Mouse (Mus musculus): ENCODE data around the gene Olfr1509. TPM values are rescaled to one million over a fixed set of nuclear protein-coding genes. Genes with fewer than 3 reads are reported as not detected.
"Not testable (repeated sequence)": the region's sequence is repeated elsewhere in the genome, so short reads cannot be mapped to it uniquely, and the experiment has no call there.

Olfr1509 gene
- total RNA-seq (2014; rRNA removed) = not detected in 2 replicates
- not detected in 2 replicates for polyA plus RNA-seq (2015; fragmentation: Nextera tagmentation; extraction: Ambion mirVana)

DNA sequence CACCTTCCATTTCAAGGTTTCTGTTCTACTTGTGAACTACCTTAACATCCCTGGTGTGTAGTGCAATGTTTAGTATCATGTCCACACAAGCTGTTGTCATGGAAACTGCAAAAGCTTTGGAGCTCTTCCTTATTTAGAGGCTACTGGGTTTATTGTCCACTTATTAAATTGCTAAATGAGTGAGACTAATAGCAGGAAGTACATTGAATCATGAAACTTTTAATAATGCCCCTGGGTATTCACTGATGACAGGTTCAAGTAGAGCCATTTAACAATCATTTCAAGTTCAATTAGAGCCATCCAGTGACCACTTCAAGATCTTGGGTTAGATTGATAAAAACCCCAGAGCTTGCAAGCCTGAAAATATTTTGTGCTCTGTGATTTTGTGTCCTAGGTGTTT is at the start of gene Olfr1509:
TSS of gene Olfr1509 (plus strand) at position 301 of the 400 bp plus-strand sequence.
- H3K4me1 ChIP-seq (ENCODE audit: insufficient read depth) = no peaks in the 10 kb centered on the region
- H3K9ac ChIP-seq = no peak within 1 kb of the TSS
- no peaks in the 10 kb centered on the region for H3K27me3 ChIP-seq (ENCODE audit: insufficient read depth, low read length)
- H3K27ac ChIP-seq (ENCODE audit: low read depth, low read length) = no peak within 1 kb of the TSS
- no peak within 1 kb of the TSS for H3K4me2 ChIP-seq (ENCODE audit: low read depth)
- TF ChIP-seq CTCF (IDR thresholded peaks at IDR 0.05; ENCODE audit: low read depth) = no peak
- ATAC-seq = no peak
- H3K9me3 ChIP-seq (ENCODE audit: low read length) = no peaks in the 10 kb centered on the region
- H3K4me3 ChIP-seq (ENCODE audit: low read depth, low read length) = no peak within 1 kb of the TSS
- DNase-seq = no peak
- H3K36me3 ChIP-seq (ENCODE audit: insufficient read depth) = no peaks in the 10 kb centered on the region

GRCm38 (mm10) chr14:52397279-52397678 is 45.5 kb upstream of the Olfr1509 start, which contains the start of gene Olfr1511:
Olfr1511 (minus strand) TSS chr14:52397379.
- H3K27me3 ChIP-seq (ENCODE audit: insufficient read depth, low read length) = no peaks in the 10 kb centered on the region
- H3K27ac ChIP-seq (ENCODE audit: low read depth, low read length) = no peak within 1 kb of the TSS
- no peak for TF ChIP-seq CTCF (IDR thresholded peaks at IDR 0.05; ENCODE audit: low read depth)
- DNase-seq (no peak), ATAC-seq (no peak)
- no peaks in the 10 kb centered on the region for H3K36me3 ChIP-seq (ENCODE audit: insufficient read depth)
- no peaks in the 10 kb centered on the region for H3K4me1 ChIP-seq (ENCODE audit: insufficient read depth)
- H3K4me2 ChIP-seq (ENCODE audit: low read depth) = no peak within 1 kb of the TSS
- WGBS = 81% methylated on average over 4 of the region's 4 CpGs
- no peak within 1 kb of the TSS for H3K9ac ChIP-seq
- H3K4me3 ChIP-seq (ENCODE audit: low read depth, low read length) = no peak within 1 kb of the TSS
- H3K9me3 ChIP-seq (ENCODE audit: low read length) = no peaks in the 10 kb centered on the region

- not testable (repeated sequence) for H3K4me3 ChIP-seq (ENCODE audit: low read depth, low read length); H3K9me3 ChIP-seq (ENCODE audit: low read length); H3K9ac ChIP-seq; DNase-seq; H3K27me3 ChIP-seq (ENCODE audit: insufficient read depth, low read length); ATAC-seq; H3K4me1 ChIP-seq (ENCODE audit: insufficient read depth); H3K4me2 ChIP-seq (ENCODE audit: low read depth); H3K27ac ChIP-seq (ENCODE audit: low read depth, low read length); H3K36me3 ChIP-seq (ENCODE audit: insufficient read depth)
- WGBS = 77% methylated on average over 7 of the region's 10 CpGs
These were observed 32.5 kb upstream of the Olfr1509 start for GRCm38 (mm10) chr14:52410142-52410919.

- Histone ChIP-seq H3K4me1 (ENCODE audit: insufficient read depth) (no peaks in the 10 kb centered on the region), H3K4me2 (ENCODE audit: low read depth) (no peak within 1 kb of the TSS), H3K4me3 (ENCODE audit: low read depth, low read length) (no peak within 1 kb of the TSS), H3K27ac (ENCODE audit: low read depth, low read length) (no peak within 1 kb of the TSS), H3K9me3 (ENCODE audit: low read length) (no peaks in the 10 kb centered on the region), H3K36me3 (ENCODE audit: insufficient read depth) (no peaks in the 10 kb centered on the region), H3K9ac (no peak within 1 kb of the TSS), H3K27me3 (ENCODE audit: insufficient read depth, low read length) (no peaks in the 10 kb centered on the region)
- 85% methylated on average over 3 of the region's 3 CpGs for WGBS
- DNase-seq (no peak), ATAC-seq (no peak)
- no peak for TF ChIP-seq CTCF (IDR thresholded peaks at IDR 0.05; ENCODE audit: low read depth)
These were observed 28.5 kb upstream of the Olfr1509 start, which contains the start of gene Olfr1510 for GRCm38 (mm10) chr14:52414273-52414672. Olfr1510 (minus strand) TSS chr14:52414373.

- Histone ChIP-seq H3K27me3 (ENCODE audit: insufficient read depth, low read length) (no peaks in the 10 kb centered on the region), H3K4me1 (ENCODE audit: insufficient read depth) (no peaks in the 10 kb centered on the region), H3K36me3 (ENCODE audit: insufficient read depth) (no peaks in the 10 kb centered on the region), H3K9me3 (ENCODE audit: low read length) (no peaks in the 10 kb centered on the region), H3K4me2 (ENCODE audit: low read depth) (no peak overlapping the region), H3K27ac (ENCODE audit: low read depth, low read length) (no peak overlapping the region), H3K9ac (no peak overlapping the region), H3K4me3 (ENCODE audit: low read depth, low read length) (no peak overlapping the region)
- no peak for TF ChIP-seq CTCF (IDR thresholded peaks at IDR 0.05; ENCODE audit: low read depth)
- DNase-seq = no peak
- ATAC-seq = no peak
- WGBS = 97% methylated on average over 1 of the region's 1 CpGs
These were observed 15.1 kb upstream of the Olfr1509 start for GRCm38 (mm10) chr14:52427686-52428085.

DNA sequence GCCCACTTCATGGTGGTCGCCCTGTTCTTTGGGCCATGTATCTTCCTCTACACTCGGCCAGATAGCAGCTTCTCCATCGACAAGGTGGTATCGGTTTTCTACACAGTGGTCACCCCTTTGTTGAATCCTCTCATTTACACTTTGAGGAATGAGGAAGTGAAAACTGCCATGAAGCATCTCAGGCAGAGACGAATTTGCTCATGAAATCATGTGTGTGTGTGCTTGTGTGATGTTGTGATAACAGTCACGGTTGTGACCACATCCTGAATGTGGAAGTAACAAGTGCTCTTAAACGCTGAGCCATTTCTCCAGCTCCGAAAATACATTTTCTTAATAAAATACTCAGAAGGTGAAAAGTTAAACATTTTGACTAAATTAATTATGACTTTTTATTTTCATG is 8.3 kb downstream of the Olfr1509 start:
- H3K4me2 ChIP-seq (ENCODE audit: low read depth) = no peak overlapping the region
- DNase-seq (no peak), ATAC-seq (no peak)
- no peaks in the 10 kb centered on the region for H3K27me3 ChIP-seq (ENCODE audit: insufficient read depth, low read length)
- H3K4me1 ChIP-seq (ENCODE audit: insufficient read depth) = no peaks in the 10 kb centered on the region
- H3K36me3 ChIP-seq (ENCODE audit: insufficient read depth) = no peaks in the 10 kb centered on the region
- 94% methylated on average over 8 of the region's 8 CpGs for WGBS
- TF ChIP-seq CTCF (IDR thresholded peaks at IDR 0.05; ENCODE audit: low read depth) = no peak
- H3K9me3 ChIP-seq (ENCODE audit: low read length) = no peaks in the 10 kb centered on the region
- no peak overlapping the region for H3K9ac ChIP-seq
- H3K4me3 ChIP-seq (ENCODE audit: low read depth, low read length) = no peak overlapping the region
- no peak overlapping the region for H3K27ac ChIP-seq (ENCODE audit: low read depth, low read length)

DNA sequence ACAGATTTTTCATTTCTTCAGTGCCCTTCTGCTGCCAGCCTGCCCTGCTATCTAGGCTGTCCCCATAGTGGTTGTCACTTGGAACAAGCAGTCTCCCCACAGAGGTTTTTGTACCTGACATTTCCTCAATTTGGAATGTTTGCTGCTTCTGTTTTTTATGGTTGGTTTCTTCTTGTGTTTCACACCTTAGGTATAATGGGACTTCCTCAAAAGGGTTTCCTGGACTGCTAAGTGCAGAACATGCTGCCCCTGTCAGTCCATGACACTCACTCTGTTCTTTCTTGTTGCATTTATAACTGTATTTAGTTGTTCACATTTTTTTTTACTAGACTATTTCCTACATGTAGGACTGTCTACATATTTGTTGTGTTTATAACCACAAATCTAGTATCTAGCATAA is 19.1 kb downstream of the Olfr1509 start:
- DNase-seq = no peak
- H3K9ac ChIP-seq = no peak overlapping the region
- H3K36me3 ChIP-seq (ENCODE audit: insufficient read depth) = no peaks in the 10 kb centered on the region

More for the DNA sequence above, 19.1 kb downstream of the Olfr1509 start:
- H3K4me2 ChIP-seq (ENCODE audit: low read depth) = no peak overlapping the region
- ATAC-seq = no peak
- no peaks in the 10 kb centered on the region for H3K27me3 ChIP-seq (ENCODE audit: insufficient read depth, low read length)
- no peaks in the 10 kb centered on the region for H3K4me1 ChIP-seq (ENCODE audit: insufficient read depth)
- no peak overlapping the region for H3K27ac ChIP-seq (ENCODE audit: low read depth, low read length)
- no peak for TF ChIP-seq CTCF (IDR thresholded peaks at IDR 0.05; ENCODE audit: low read depth)
- H3K4me3 ChIP-seq (ENCODE audit: low read depth, low read length) = no peak overlapping the region
- no peaks in the 10 kb centered on the region for H3K9me3 ChIP-seq (ENCODE audit: low read length)

All from forebrain, postnatal 0 days (tissue).